Mouse (Mus musculus) ES-CJ7 (cell line): ENCODE data around the gene Aqr.
A peak's percentile ranks its signal among the peaks of the same experiment; 100 is the strongest.

ENCODE experiments used
- DNase-seq: peaks from one replicate; pipeline ENCODE4 v3.0.0; 2011; ENCODE audit warnings: low read depth, low spot score

Gene Aqr

DNA sequence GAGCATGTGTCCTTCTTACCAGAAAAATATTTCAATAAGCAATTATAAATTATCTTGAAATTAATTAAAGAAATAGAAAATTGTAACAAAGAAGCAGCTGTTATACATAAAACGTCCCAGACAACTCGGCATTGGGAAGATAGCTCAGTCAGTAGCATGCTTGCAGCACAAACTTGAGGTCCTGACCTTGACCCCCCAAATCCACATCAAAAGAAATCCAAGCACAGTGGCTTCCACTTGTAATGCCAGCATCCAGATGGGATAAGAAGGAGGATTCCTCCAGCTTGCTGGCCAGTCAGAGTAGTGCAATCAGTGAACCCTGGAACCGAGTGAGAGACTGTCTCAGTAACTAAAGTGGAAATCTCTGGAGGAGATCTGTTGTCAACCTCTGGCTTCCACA, 120.6 kb downstream of the Aqr start:
- DNase-seq = no peak

DNA sequence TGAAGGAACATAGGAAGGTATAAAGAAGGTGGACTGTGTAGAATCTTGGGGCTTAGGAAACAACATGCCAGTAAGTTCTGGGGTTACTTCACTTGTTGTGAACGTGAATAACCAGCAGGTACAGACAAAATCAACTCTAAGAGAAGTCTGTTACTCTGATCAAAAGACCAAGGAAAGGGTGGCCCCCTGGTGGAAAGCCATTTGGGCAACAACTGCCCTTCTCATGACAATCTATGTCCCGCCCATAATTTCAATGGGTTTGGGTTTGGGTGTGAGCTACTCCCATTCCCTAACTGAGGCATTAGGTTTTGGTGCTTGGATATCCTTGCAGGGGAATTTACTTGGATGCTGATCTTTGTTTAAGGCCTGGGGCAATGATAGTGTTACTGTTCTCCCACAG, 122.8 kb downstream of the Aqr start:
- peak; percentile 42 for DNase-seq

DNA sequence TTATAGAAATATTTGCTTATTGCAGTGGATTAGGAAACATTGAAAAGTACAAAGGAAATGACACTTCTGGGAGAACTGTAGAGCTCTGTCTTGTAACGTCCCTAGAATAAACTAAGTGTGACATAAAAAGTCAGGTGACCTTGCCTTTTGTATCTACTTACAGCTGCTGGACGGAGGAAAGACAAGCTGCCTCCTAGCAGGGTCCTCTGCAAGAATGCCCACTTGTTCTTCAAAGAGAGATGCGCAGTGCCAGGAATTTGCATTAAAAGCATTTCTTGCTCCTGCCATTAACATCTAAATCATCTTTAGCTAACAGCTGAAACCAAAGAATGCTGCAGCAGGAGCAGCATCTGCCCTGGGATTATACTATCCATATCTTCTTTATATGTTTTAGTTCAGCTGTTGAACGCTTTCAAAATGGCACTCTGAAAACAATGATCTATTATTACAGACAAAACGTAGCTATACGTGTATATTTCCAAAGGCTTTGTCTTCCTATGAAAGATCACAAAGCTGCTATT, 126.7 kb downstream of the Aqr start:
- DNase-seq = peak; percentile 30

DNA sequence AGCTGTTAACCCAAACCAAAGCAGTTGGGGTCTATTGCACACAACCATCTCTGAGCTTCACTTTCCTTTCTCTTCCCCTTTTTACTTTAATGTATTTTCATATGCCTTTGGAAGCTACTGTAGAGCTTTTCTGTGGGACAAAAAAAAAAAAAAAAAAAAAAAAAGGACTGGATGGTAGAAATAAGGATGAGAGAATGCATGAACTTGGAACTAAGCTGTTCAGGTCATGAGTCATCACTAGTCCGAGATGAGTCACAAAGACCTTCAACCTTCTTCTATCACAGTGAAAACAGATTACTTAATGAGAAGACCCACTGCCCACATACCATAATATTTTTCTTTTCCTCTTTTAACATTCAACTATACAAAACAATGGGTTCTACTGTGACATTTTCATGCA, 127.2 kb downstream of the Aqr start:
- DNase-seq = no peak

DNA sequence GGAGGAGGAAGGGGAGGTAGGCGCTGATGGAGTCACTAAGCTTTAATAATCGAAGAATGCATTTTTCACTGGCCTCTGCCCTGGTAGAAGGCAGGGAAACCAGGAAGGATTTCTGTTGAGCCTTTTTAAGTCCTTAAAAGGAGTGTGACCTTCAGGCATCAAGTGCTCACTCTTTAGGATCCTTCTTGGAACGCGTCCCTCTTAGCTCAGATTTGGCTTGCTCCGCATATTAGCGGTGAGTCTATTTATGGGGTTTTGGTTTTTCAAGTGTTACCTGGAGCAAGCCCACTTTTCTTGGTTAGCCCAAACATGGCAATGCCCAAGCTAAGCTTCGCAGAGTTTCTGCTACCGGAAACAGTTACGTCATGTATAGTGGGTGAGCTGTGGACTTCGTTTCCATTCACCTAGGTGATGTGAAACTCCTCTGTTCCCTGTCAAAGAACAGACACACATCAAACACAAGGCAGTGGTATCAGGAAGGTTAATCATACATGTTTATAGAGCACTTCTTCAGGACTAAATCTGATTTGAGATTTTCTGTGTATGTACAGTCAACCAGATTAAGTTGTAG, 128.5 kb downstream of the Aqr start:
- no peak for DNase-seq

DNA sequence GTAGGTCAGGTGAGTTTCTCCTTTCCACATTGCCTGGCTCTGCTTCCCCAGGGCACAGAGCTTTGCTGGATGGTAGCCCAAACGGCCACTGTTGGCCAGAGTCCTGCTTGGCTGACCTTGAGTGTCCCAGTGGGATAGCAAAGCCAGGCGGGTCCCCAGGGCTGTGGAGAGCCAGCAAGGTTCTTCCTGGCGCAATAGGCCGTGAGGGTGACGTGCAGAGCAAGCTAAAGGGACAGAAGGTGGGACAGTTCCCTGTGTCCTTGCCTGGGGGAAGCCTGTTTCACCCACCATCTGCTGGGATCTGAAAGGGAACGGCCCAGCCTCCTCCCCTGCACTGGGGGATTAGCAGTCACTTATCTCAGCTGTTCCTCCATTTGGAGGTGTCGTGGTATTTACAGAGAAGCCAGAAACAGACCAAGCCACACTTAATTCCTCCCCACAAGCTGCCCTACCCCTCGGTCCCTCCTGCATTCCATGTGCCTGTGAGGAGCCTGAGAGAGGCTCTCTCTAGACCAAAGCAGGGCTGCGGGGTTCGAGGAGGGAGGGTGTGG, 129.4 kb downstream of the Aqr start:
- no peak for DNase-seq

DNA sequence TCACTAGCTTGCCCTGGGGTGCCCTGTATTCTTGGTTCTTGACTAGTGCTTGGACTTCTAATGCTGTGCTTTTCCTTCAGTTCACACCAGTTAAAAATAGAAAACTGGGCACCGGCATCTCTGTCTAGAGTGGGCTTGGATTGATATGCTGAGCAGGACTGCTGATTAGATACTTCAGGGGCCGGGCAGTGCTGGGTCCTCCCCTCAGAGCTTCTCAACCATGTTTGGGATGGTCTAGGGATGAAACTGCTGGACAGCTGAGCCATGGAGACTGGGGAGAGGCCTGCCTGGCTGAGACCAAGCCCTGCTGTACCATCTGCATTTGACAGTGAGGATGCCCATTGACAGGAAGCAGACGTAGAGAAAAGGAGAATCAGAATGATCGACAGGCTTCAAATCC, 132.7 kb downstream of the Aqr start:
- DNase-seq = no peak

DNA sequence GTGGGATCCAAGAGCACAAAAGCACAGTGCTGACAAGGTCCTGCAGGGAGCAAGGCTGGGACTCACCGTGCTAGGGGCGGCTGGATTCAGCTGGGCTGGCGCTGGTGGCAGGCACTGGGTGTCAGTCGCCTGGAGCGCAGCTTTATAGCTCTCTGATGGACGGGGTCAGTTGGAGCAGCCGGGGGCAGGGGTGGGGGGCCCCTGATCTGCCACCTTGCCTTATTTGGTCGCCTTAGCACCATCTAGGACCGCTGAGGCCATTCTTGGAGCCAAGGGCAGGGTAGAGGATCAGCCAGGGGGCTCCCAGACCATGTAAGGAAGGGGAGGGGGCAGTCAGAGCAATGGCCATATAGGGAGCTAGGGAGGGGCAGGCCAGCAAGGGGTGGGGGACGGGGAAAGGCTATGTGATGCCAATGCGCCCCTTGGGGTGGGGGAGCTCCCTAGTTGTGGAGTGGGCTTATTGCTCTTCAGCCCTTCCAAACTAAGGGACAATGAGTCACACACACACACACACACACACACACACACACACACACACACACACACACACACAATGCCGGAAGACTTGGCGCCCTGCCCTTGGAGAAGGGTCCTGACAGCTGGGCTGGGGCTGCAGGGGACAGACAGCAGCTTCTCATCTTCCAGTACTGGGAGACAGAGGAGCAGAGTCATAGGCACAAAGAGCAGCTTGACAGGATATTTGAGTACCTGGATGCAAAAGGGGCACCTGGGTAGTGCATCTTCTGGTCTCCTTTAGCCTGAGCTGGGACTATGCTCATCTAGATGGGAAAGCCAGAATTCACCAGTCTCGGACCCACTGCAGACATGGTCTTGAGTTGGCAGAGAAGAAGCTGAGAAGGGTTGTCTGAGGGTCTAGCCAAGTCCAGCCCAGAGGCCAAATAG, 133.9 kb downstream of the Aqr start, which contains the start of gene Actc1:
Actc1 (minus strand) TSS at position 853 of the 903 bp plus-strand sequence.
- no peak for DNase-seq

DNA sequence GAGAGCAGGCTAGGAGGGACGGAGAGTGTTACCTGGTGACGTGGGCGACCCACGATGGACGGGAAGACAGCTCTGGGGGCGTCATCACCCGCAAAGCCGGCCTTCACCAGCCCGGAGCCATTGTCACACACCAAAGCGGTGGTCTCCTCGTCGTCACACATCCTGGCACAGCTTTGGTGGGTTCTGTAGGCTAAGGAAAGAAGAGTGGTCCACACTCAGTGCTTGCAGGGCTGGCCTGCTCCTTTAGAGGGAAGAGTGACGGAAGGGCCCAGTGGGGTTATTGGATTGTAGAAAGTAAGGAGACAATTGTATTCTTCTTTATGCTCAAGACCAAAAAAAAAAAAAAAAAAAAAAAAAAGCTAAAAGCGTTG, 135.0 kb downstream of the Aqr start:
- DNase-seq = no peak
